Mouse (Mus musculus) thymus, adult 2 months (tissue): ENCODE data around the gene Klhdc8a.

Experiments used
- CTCF ChIP-seq: fragments of 200-500 bp; IDR thresholded peaks from 2 replicates; pipeline ENCODE4 v1.5.1; 2012; ENCODE audit warnings: mild to moderate bottlenecking, control low read depth, low read length, moderate library complexity, borderline replicate concordance; ENCODE audit not compliant: control insufficient read depth, poor library complexity, insufficient read depth; ENCODE audit errors: extremely low read depth
- POLR2A ChIP-seq: fragments of 200-500 bp; IDR thresholded peaks from 2 replicates; pipeline ENCODE4 v1.6.1; 2012; ENCODE audit warnings: mild to moderate bottlenecking, low read length, control low read depth, moderate library complexity; ENCODE audit not compliant: control insufficient read depth, poor library complexity, insufficient read depth; ENCODE audit errors: extremely low read depth

- TF ChIP-seq CTCF (no peak), POLR2A (no peak)
Measured at GRCm38 (mm10) chr1:132346951-132347350, 48.5 kb downstream of the Klhdc8a start.
